Mouse (Mus musculus): Measurements from ENCODE around the gene Tbc1d5.

Tbc1d5 gene

GRCm38 (mm10) chr17:50874067-50874466, 305.1 kb downstream of the Tbc1d5 start:
- DNase-seq = no peak

GRCm38 (mm10) chr17:50872600-50872999, 306.6 kb downstream of the Tbc1d5 start:
- DNase-seq = no peak

GRCm38 (mm10) chr17:50867297-50867696, 311.9 kb downstream of the Tbc1d5 start:
- DNase-seq = no peak

- no peak for DNase-seq
These were observed 314.4 kb downstream of the Tbc1d5 start for GRCm38 (mm10) chr17:50864781-50865180.

GRCm38 (mm10) chr17:50853220-50853619, 325.9 kb downstream of the Tbc1d5 start:
- no peak for DNase-seq

- DNase-seq = no peak
These were observed 327.8 kb downstream of the Tbc1d5 start for GRCm38 (mm10) chr17:50851382-50851781.

GRCm38 (mm10) chr17:50814089-50814488, 365.1 kb downstream of the Tbc1d5 start:
- no peak for DNase-seq

- DNase-seq = no peak
These were observed 365.6 kb downstream of the Tbc1d5 start for GRCm38 (mm10) chr17:50813580-50813979.

GRCm38 (mm10) chr17:50805631-50806030, 373.5 kb downstream of the Tbc1d5 start:
- no peak for DNase-seq

- no peak for DNase-seq
These were observed 375.9 kb downstream of the Tbc1d5 start for GRCm38 (mm10) chr17:50803234-50803633.

- no peak for DNase-seq
These were observed 376.8 kb downstream of the Tbc1d5 start for GRCm38 (mm10) chr17:50802380-50802779.

- peak; percentile 44 to 61 for DNase-seq
These were observed 383.6 kb downstream of the Tbc1d5 start for GRCm38 (mm10) chr17:50795445-50796095.

- DNase-seq = no peak
These were observed 387.5 kb downstream of the Tbc1d5 start for GRCm38 (mm10) chr17:50791671-50792070.

GRCm38 (mm10) chr17:50788835-50789234, 390.3 kb downstream of the Tbc1d5 start:
- no peak for DNase-seq

- no peak for DNase-seq
These were observed 403.9 kb downstream of the Tbc1d5 start for GRCm38 (mm10) chr17:50775247-50775646.

GRCm38 (mm10) chr17:50764387-50764786, 414.8 kb downstream of the Tbc1d5 start:
- no peak for DNase-seq

- DNase-seq = peak; percentile 12 to 14
These were observed 415.7 kb downstream of the Tbc1d5 start for GRCm38 (mm10) chr17:50763407-50763806.

- DNase-seq = no peak
These were observed 416.9 kb downstream of the Tbc1d5 start for GRCm38 (mm10) chr17:50762231-50762630.

GRCm38 (mm10) chr17:50761082-50761481, 418.1 kb downstream of the Tbc1d5 start:
- no peak for DNase-seq

- DNase-seq = no peak
These were observed 425.6 kb downstream of the Tbc1d5 start for GRCm38 (mm10) chr17:50753356-50754138.

- DNase-seq = no peak
These were observed 426.4 kb downstream of the Tbc1d5 start for GRCm38 (mm10) chr17:50752753-50753152.

GRCm38 (mm10) chr17:50751911-50752310, 427.2 kb downstream of the Tbc1d5 start:
- no peak for DNase-seq

GRCm38 (mm10) chr17:50750874-50751273, 428.3 kb downstream of the Tbc1d5 start:
- DNase-seq = no peak

GRCm38 (mm10) chr17:50741386-50741785, 437.8 kb downstream of the Tbc1d5 start:
- DNase-seq = no peak

Measured in kidney, postnatal 4 days (tissue).